Mouse (Mus musculus) frontal cortex, postnatal 14 days (tissue): Measurements from ENCODE around the gene Pla2g6.

ENCODE experiments used
- DNase-seq, 2 experiments: peaks; one replicate each; pipeline ENCODE4 v3.0.0; 2022; ENCODE audit warnings: low spot score in 2 of 2

The Pla2g6 gene

DNA sequence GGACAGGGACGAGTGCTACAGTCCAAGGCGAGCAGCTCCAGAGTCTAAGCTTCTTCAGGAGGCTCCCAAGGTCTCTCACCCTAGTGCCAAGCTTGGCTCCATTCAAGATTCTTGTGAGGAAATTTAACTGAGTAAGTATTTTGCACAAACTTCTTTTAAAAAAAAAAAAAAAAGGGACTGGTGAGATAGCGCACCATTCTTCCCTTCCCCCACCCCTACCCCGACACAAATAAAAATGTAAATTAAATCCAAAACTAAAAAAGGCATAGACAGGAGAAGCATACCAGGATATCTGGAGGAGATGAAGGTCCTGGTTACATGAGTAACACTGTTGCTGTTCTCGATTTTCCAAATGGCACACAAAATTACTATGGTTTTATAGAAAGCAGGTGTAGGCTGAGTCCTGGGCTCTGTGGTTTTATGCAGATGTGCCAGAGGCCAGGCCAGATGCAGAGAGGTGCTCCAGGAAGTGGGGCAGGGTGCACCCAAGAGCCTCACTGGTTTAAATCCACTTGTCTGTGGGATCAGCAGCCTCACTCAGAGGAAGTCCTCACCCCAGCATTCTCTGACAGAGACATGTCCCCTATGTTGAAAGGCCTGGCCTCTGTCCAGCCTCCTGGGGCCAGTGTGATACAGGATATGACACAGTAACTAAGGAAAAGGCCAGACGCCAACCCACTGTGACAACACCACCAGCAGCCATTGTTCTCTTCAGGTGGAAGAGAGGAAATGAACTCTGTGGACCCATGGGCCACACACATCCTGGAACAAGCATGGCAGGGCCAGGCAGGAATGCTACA is 5.0 kb downstream of the Pla2g6 start:
- DNase-seq: no peak

DNA sequence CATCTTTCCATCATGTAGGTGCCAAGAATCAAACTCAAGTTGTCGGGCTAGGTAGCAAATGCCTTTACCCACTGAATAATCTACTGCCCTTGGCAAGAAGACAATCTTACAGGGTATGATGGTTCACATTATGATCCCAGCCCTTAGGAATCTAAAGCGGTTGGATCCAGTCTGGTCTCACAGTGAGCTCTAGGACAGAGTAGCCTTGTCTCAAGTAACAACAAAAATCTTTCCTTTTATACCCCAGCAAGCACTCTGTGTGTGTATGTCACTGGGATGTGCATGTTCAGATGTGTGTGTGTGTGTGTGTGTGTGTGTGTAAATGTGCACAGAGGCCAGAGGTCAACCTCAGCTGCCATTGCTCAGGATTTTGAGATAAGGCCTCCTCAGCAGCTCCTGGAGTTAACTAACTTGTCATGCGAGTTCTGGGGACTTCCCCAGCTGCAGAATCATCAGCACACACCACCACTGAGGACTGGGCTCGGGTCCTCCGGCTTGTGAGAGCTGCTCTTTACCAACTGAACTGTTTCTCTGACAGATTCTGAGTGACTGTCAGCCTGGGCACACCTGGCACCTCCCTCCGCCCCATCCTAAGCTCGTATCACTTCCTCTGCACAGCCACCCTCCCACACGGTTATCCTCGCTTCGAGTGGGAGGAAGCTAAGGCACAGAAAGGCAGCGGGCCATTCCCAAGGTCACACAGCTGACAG is 5.8 kb downstream of the Pla2g6 start:
- DNase-seq: no peak

DNA sequence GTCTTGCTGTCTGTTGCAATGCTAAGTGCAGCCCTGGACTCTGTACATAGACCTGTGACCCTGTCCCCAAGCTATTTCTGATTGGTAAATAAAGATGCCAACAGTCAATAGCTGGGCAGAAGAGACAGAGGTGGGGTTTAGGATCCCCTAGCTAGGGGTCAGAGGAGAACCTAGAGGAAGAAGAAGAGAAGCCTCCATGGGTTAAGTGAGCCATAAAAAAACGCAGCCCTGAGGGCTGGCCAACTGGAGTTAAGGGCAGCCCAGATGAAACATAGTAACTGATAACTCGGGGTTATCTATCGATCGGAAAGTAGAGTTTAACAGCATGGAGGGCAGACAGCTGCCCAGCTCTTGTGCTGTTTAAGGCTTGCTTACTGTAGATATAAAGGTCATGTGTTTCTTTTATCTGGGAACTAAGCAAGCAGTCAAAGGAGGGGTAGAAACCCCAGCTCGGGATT is 6.4 kb downstream of the Pla2g6 start:
- DNase-seq: no peak

DNA sequence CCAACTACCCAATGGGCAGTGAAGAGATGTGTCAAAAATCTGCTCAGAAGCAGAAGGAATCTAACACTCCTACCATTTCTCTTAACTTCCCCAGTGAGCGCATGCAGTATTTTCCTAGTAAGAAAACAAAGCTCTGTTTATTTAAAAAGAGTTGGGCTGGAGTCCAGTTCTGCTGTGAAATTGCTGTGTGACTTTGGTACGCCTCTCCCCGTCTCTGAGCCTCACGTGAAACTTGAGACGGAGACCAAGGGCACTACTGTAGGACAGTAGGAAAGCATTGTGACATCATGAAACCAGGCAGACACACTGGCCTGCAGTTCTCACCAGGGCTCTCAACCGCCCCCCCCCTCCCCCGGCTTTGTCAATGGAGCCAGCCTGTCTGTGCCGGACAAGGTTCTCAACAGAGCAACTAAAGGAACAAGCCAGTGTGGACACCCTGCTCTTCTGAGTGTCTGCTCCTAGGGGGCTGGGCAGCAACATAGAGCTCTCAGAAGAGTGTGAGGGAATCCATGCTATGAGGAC is 14.3 kb downstream of the Pla2g6 start:
- DNase-seq: no peak

DNA sequence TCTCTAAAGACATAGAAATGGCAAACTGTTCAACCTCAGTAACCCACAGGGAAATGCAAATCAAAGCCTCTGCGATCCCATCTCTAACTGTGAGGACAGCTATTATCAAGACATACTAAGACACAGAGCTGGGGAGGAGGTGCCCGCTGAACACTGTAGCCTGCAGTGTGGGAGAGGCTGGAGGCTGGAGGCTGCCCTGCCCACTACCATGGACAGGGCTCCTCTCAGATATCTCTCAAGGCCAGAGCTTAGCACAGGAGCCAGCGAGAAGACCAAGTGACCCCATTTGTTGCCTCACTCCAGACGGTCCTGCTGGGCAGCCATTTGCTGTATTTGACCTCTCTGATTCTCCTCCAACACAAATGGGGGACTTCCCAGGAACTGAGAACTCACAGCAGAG is 20.3 kb downstream of the Pla2g6 start:
- no peak for DNase-seq

DNA sequence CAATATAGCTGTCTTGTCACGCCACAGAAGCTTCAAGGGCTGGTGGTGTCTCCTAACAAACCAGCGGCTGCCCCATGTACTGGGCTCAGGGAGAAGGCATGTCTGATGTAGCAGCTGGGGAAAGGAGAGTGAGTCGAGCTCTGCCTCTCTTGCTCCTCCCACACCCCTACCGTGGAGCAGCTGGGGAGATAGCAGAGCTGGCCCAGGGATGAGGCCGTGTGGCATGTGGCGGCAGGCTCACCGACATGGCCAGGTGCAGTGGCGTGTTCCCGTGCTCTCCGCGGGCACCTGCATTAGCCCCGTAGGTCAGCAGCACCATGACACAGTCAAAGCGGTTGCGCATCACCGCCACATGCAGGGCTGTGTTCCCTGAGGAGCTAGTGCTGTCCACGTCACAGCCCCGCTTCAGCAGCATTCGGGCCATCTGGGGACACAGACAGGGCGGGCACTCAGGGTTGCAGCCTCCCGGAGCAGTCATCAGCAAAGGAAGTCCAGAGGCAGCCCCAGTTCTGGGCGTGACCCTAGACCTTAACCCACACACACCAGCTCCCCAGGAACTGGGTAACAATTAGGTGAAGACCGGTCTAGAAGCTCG is 22.1 kb downstream of the Pla2g6 start:
- no peak for DNase-seq

DNA sequence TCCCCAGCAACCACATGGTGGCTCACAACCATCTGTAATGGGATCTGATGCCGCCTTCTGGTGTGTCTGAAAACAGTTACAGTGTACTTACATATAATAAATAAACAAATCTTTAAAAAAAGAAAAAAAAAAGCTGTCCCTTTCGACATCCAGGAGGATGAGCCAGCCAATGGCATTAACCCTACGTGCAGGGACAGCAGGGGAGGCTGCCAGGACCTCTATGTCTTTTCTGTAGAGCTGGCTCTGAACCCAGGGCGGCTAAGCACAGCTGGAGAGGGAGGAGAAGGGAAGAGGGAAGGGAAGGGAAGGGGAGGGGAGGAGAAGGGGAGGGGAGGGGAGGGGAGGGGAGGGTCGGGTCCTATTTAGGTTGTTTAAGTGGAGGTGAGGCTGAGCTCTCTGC is 23.4 kb downstream of the Pla2g6 start:
- no peak for DNase-seq

DNA sequence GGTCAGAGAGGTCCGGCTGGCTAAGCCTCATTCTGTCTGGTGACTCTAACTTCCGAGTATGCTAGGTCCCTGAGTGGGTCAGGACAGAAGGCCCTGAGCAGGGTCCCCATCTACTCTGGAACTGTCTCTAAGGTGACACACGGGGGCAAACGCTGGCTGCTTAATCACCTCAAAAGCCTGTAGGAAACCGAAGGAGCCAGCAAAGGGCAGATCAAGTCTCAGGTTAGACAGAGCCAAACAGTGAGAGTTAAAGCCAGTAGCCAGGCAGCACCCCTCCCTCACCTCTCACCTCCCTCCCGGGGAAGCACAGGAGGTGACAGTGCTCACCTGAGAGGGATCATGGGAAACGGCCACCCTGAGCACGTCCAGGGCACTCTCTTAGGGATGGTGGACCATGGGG is 24.5 kb downstream of the Pla2g6 start:
- no peak for DNase-seq

DNA sequence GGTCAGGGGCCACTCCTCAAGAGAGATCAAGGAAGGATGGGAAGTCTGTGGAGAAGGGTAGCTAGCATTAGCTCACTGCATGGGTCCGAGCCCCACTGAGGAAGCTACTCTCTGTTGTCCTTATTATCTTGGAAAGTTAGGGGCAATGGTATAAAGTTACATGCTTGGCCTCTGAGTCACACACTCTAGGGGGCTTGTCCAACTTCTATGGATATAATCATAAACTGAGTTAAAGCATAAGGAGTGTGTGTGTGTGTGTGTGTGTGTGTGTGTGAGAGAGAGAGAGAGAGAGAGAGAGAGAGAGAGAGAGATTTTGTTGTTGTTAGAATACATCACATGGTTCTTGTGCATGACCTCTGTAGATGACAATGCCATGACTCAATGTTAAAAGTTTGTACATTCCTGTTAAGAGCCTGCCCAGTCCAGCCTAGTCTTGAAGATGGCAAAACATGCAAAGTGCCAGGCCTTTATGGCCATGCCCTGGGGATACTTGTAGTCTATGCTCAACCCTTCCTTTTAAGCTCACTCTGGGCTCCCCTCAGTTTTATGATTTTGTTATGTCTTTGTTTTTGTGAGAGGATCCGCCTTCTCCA is 28.5 kb downstream of the Pla2g6 start:
- DNase-seq: no peak

DNA sequence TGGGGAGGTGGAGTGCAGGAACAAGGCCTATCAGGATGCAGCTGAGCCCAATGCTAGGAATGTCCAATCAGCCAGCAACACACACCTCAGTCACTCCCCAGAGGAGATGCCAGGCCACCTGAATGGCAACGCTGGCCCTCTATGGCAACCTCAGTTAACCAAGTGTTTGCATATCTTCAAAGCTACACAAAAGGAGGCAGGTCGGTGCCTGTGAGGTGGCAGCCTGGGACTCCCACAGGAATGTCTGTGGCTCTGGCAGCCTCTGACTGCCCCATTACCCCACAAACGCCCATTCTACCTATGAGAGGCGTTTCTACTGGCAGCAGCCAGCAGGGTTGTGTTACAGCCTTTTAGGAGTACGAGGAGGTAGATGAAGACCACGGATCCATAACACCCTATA is 29.6 kb downstream of the Pla2g6 start:
- no peak for DNase-seq

DNA sequence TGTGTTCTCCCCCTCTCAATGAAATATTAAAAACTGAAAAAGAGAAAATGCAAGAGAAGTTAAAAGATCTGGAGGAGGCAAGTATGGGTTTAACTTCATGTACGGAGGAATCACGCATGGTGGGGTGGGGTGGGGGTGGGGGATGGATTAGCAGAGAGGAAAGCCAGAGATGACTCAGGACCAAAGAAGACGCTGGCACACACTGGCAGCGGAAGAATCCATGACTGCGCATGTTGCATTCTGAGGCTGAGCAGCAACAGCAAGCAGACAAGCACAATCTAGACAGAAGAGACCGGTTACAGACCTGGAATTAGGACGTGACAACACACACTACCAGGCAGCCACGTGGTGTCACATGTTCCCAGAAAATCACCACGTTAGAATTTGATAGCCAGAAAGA is 35.4 kb downstream of the Pla2g6 start:
- DNase-seq: no peak

DNA sequence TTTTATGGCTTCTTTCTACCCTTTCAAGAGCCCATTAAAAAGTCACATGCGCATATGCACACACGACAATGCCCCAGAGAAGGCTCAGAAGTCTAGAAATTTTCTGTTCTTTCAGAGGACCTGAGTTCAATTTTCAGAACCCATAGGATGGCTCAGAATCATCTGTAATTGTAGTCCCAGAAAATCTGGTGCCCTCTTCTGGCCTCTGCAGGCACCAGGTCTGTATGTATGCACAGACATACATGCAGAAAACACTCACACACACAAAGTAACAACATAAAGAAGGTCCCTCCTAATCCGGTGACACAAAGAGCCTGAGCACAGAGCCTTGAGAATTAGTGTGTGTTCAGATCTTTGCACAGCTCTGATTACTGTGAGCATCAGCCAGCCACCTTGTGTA is 37.9 kb downstream of the Pla2g6 start:
- no peak for DNase-seq

DNA sequence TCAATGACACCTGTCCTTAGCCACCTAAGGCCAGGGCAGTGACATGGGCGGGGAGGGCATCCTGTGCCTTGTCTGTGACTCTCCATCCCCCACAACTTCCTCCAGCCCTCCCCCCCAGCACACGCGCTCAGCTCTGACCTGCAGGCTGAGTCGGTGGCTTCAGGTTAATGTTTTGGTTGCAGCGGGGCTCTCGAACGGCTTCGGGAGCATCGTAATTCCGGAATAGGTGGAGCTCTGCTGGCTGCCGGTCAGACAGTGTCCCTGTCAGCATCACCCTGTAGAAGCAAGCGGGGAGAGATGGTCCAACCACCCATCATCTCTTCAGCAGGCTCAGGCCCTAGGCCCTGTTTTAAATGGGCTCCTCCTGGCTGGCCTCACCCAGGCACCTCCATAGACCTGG is 38.7 kb downstream of the Pla2g6 start:
- no peak for DNase-seq

DNA sequence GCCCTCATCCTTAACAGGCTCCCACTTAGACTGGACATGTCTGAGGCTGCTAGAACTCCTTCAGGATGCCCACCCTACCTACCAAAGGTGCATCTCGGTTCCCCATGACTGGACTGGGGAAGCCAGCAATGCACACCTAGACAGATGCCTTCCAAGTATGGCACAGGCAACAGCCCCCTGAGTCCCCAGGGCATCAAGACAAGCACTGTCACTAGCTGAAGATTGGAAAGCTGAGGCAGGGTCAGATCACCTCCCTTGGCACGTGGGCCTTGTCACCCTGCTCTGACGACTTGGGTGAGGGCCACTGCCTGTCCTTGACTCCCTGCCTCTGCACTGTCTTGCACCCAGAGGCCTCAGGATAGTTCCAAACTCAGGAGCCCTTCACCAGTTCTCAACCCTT is 39.8 kb downstream of the Pla2g6 start:
- no peak for DNase-seq

DNA sequence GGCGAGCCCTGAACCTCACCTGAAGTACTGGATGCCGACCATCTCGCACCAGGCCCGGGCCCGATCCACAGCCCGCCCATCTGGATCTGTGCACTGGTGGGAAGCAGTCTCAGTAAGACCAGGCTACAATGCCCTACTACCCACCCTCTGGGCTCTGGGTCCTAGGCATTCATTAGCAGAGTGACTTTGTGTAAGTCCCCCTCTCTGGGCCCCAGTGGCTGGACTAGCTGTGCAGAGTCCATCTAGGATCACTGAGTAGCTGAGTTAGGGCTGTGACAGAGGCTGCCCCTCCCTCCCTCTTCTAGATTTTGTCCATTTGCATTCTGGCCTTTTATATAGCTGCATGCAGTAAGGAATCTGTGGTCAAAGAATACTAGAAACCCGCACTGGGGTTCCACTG is 41.1 kb downstream of the Pla2g6 start:
- DNase-seq: no peak

DNA sequence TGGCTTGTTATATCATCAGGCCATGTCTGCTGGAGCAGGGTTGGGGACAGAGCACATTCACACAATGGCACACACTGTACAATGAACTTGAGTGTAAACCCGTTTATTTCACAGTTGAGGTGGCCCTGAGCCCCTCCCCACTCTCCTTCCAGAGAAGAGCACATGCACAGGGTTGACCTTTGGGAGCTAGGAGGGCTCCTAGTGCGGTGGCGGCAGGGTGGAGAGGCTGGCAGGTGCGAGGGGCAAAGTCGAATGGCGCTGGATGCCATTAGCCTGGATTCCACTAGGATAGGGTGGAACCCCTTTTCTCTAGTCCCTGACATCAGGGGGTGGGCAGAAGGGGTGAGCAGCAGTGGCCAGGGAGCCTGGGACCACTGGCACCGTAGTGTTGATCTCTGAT is 42.0 kb downstream of the Pla2g6 start:
- DNase-seq: no peak

DNA sequence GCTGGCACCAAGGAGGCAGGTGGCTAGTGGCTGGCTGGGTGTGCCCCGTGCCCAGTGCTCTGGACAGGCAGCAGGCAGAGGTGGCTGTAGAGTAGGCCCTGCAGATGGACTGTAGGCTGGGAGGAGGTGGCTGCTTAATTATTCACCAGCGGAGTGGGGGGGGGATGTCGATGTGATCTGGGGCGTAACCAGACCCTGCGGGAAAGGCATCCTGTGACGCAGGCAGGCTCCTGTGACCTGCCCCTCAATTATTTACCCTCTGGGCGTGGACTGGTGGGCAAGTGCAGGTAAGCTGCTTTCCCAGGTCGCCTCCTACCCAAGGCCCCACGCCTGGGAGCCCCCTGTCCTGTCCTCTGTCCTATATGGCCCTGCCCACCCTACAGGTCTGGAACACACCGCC is 42.8 kb downstream of the Pla2g6 start, which contains the start of gene Baiap2l2:
TSS of gene Baiap2l2 (minus strand) at position 139 of the 400 bp plus-strand sequence.
- DNase-seq: no peak

DNA sequence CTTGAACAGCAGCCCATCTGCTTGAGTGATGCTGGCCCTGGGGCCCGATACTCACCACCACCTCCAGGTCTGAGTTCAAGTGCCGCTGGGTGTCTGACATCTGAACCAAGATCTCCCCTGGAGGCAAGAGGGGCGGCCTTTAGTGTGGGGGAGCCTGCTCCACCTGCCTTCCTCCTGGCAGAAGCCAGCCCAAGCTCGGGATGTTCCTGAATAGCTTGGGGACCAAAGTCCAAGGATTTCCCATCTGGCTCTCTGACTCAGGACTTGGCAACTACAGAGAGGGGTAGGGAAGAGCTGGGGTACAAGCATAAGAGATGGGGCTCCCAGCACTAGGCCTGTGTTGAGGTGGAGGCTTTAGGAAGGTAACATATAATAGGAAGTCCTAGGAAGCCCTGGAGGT is 44.8 kb downstream of the Pla2g6 start:
- no peak for DNase-seq

DNA sequence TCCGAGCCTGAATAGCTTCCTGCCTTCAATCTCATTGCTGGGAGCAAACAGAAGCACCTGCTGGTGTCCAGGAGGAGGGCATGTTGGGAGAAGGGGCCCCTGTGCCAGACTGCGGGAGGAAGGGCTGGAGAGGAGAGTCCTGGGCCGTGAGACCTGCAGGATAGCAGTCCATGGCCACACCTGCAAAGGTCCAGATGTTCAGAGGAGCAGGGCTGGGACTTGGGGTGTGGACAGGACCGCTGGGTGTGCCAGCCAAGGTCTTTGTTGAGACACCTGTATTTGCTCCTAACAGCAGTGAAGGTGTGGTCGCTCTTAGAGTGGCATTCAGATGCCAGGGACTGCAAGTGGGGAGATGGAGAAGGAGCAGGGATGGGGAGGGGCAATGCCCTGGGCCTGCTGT is 45.8 kb downstream of the Pla2g6 start:
- no peak for DNase-seq

DNA sequence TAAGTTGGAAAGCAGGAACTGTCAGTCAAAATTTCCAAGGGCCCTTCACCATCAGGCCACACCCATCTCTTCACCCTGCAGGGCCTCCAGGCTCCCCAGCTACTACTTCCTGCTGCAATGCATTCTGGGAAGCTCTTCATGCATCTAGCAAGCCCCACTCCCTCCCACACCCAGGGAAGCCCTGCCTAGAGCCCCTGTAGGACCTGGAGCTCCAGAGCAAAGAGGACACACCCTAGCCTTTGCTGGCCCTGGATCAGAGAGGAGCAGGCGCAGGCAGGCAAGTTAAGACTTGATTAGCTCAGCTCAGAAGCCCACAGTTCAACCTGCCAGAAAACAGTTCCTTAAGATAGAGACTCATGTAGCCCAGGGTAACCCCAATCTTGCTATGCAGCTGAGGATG is 46.8 kb downstream of the Pla2g6 start:
- no peak for DNase-seq

DNA sequence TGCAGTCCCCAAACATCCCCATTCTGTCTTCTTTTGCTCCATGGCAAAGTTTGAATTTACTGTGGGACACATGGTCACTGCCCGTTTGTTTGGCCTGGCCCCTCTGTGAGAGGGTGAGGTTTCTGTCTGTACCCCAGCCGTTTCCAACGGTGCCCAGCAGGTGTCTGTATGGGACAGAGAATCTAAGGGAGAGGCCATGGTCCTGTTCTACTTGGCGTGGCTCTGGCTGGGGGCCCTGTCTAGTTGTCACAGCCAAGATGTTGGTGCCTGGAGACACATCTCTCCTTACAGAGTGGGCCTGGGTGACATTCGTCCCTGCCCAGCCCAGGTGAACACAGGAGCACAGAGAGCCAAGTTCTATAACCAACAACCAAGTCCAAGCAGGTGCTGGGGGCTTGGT is 47.3 kb downstream of the Pla2g6 start:
- no peak for DNase-seq

DNA sequence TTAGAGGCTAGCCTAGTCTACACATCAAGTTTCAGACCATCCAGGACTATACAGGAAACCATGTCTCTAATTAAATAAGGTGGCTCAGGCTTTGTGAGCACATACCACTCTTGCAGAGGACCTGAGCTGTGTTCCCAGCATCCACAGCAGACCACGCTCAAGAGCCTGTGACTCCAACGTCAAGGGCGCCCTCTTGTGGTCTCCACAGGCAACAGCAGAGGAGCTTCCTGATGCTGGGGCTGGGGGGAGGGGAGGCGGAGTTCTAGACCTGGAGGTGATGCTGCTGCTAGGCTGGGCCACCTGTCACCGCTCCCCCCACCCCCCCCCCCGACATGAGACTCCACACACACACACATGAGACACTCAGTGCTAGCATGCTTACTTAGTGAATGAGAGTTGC is 48.0 kb downstream of the Pla2g6 start:
- DNase-seq: no peak
